In genomic region chr9:105131253-105132001, GRCm38 (mm10) we compare ENCODE assay signal across 8 mouse cellular contexts. TPM values are rescaled to one million over a fixed set of nuclear protein-coding genes. Genes with fewer than 3 reads are reported as not detected.
DNase-seq lines count a peak whose midpoint lies in the region; ATAC-seq and TF ChIP-seq lines count a peak whose summit lies in the region.

Nudt16 (minus strand) TSS chr9:105131824.

- peak within 1 kb of the TSS; percentile 55 for H3K9ac ChIP-seq in ES-Bruce4 (ENCODE audit: low read depth, poor library complexity, severe bottlenecking)
- peak within 1 kb of the TSS; percentile 84 for H3K9ac ChIP-seq in forebrain, embryonic 13.5 days
- peak within 1 kb of the TSS; percentile 69 for H3K9ac ChIP-seq in liver, postnatal 0 days (replicated peaks)
- H3K9ac ChIP-seq in neural tube, embryonic 14.5 days (replicated peaks; ENCODE audit: low read depth, low read length): peak within 1 kb of the TSS; percentile 81

- peak within 1 kb of the TSS; percentile 79 for H3K4me3 ChIP-seq in ES-Bruce4 (ENCODE audit: low read depth, low read length)
- peak within 1 kb of the TSS; percentile 76 for H3K4me3 ChIP-seq in forebrain, embryonic 13.5 days
- H3K4me3 ChIP-seq in liver, postnatal 0 days (ENCODE audit: low read depth, low read length): peak within 1 kb of the TSS; percentile 71
- H3K4me3 ChIP-seq in neural tube, embryonic 14.5 days (ENCODE audit: low read depth, low read length): peak within 1 kb of the TSS; percentile 70

- TF ChIP-seq CTCF in ES-Bruce4 (IDR thresholded peaks at IDR 0.05; ENCODE audit: low read depth, low read length): no peak
- no peak for TF ChIP-seq CTCF in liver, postnatal 0 days (IDR thresholded peaks at IDR 0.05; ENCODE audit: low read depth)

- no peak for TF ChIP-seq EP300 in ES-Bruce4 (IDR thresholded peaks at IDR 0.05; ENCODE audit: insufficient read depth, low read depth, low read length)
- no peak for TF ChIP-seq EP300 in liver, postnatal 0 days (IDR thresholded peaks at IDR 0.05; ENCODE audit: low read depth)

- no peak for TF ChIP-seq POLR2A in ES-Bruce4 (IDR thresholded peaks at IDR 0.05; ENCODE audit: insufficient read depth, low read length)

- under 1% methylated on average over 59 of the region's 60 CpGs for WGBS in forebrain, embryonic 13.5 days
- WGBS in large intestine, adult 2 months: under 1% methylated on average over 60 of the region's 60 CpGs
- WGBS in liver, postnatal 0 days (ENCODE audit: insufficient replicate concordance): under 1% methylated on average over 54 of the region's 60 CpGs
- under 1% methylated on average over 60 of the region's 60 CpGs for WGBS in neural tube, embryonic 14.5 days

- intact Hi-C loops in heart, postnatal 10 days (cut with DNase I): loop anchor here (2.0 to 5.0 kb wide), 2 partner anchors 77 to 266 kb away; partner anchors contain the start of genes Aste1 and Nek11

- H3K36me3 ChIP-seq in ES-Bruce4 (ENCODE audit: control insufficient read depth, insufficient read depth, low read length, poor library complexity, severe bottlenecking): no peaks in the 10 kb centered on the region
- no peaks in the 10 kb centered on the region for H3K36me3 ChIP-seq in forebrain, embryonic 13.5 days (ENCODE audit: poor library complexity, severe bottlenecking)
- no peaks in the 10 kb centered on the region for H3K36me3 ChIP-seq in liver, postnatal 0 days (replicated peaks; ENCODE audit: insufficient read depth, low read length)
- no peaks in the 10 kb centered on the region for H3K36me3 ChIP-seq in neural tube, embryonic 14.5 days (ENCODE audit: control insufficient read depth, insufficient read depth, low read length)

- H3K27me3 ChIP-seq in ES-Bruce4 (ENCODE audit: control insufficient read depth, insufficient read depth, low read length, poor library complexity, severe bottlenecking): peaks cover 1% of the 10 kb centered on the region; the same call in 1 of the 2 replicates
- no peaks in the 10 kb centered on the region for H3K27me3 ChIP-seq in forebrain, embryonic 13.5 days
- H3K27me3 ChIP-seq in liver, postnatal 0 days (ENCODE audit: insufficient read depth, low read length): no peaks in the 10 kb centered on the region
- no peaks in the 10 kb centered on the region for H3K27me3 ChIP-seq in neural tube, embryonic 14.5 days (ENCODE audit: control insufficient read depth, insufficient read depth, low read length)

- H3K27ac ChIP-seq in ES-Bruce4 (ENCODE audit: insufficient read depth, low read length): peak within 1 kb of the TSS; percentile 32; the same call in 1 of the 2 replicates
- peak within 1 kb of the TSS; percentile 83 for H3K27ac ChIP-seq in forebrain, embryonic 13.5 days
- peak within 1 kb of the TSS; percentile 60 for H3K27ac ChIP-seq in liver, postnatal 0 days (ENCODE audit: low read depth)
- H3K27ac ChIP-seq in neural tube, embryonic 14.5 days (ENCODE audit: low read depth, low read length): peak within 1 kb of the TSS; percentile 91

- peak within 1 kb of the TSS; percentile 88 for H3K4me2 ChIP-seq in forebrain, embryonic 13.5 days
- H3K4me2 ChIP-seq in liver, postnatal 0 days (ENCODE audit: low read depth, low read length): peak within 1 kb of the TSS; percentile 90
- H3K4me2 ChIP-seq in neural tube, embryonic 14.5 days (ENCODE audit: low read depth, low read length): peak within 1 kb of the TSS; percentile 83

- H3K9me3 ChIP-seq in ES-Bruce4 (replicated peaks; ENCODE audit: control insufficient read depth, insufficient read depth, low read length, poor library complexity, severe bottlenecking): no peaks in the 10 kb centered on the region
- no peaks in the 10 kb centered on the region for H3K9me3 ChIP-seq in forebrain, embryonic 13.5 days (replicated peaks)
- no peaks in the 10 kb centered on the region for H3K9me3 ChIP-seq in liver, postnatal 0 days (ENCODE audit: low read length)
- no peaks in the 10 kb centered on the region for H3K9me3 ChIP-seq in neural tube, embryonic 14.5 days (ENCODE audit: control insufficient read depth, low read length)

- peak; percentile 93 for DNase-seq in heart, postnatal 10 days
- DNase-seq in large intestine, adult 2 months (ENCODE audit: low read depth, low spot score): peak; percentile 93
- peak; percentile 92 for DNase-seq in liver, postnatal 0 days
- peak; percentile 84 for DNase-seq in testis, postnatal 10 days (ENCODE audit: low spot score)

- ATAC-seq in cerebellum, adult (ENCODE audit: insufficient number of reproducible peaks, low FRiP score, low TSS enrichment): peak; percentile 98
- peak; percentile 99 for ATAC-seq in forebrain, embryonic 13.5 days
- ATAC-seq in liver, postnatal 0 days: peak; percentile 100
- peak; percentile 99 for ATAC-seq in neural tube, embryonic 14.5 days (ENCODE audit: low read depth)

- H3K4me1 ChIP-seq in ES-Bruce4 (ENCODE audit: control insufficient read depth, insufficient read depth, low read length): no peaks in the 10 kb centered on the region
- peaks cover 25% of the 10 kb centered on the region for H3K4me1 ChIP-seq in forebrain, embryonic 13.5 days
- peaks cover 14% of the 10 kb centered on the region for H3K4me1 ChIP-seq in liver, postnatal 0 days (ENCODE audit: insufficient read depth)
- H3K4me1 ChIP-seq in neural tube, embryonic 14.5 days (ENCODE audit: control insufficient read depth, insufficient read depth, low read length): peaks cover 14% of the 10 kb centered on the region

RNA-seq across cellular contexts. Expression of gene Nudt16, which starts in this region (rescaled TPM):
- polyA plus RNA-seq in ES-Bruce4 (2011; ENCODE audit: insufficient read depth, insufficient read length, low read depth, missing spikeins): 4.5 and 5.9 TPM in 2 replicates
- polyA plus RNA-seq in forebrain, embryonic 13.5 days (2015; fragmentation: Nextera tagmentation; extraction: Ambion mirVana): 22.5 and 23.3 TPM in 2 replicates
- 1 to 10 TPM; 5.5 to 6.8 TPM for total RNA-seq in heart, postnatal 10 days (2021)
- polyA plus RNA-seq in large intestine, adult 2 months (2012; rRNA removed): 13.2 and 19.6 TPM in 2 replicates
- polyA plus RNA-seq in liver, postnatal 0 days (2015; fragmentation: Nextera tagmentation; extraction: Ambion mirVana): 8.5 and 8.6 TPM in 2 replicates
- 31.0 and 32.2 TPM in 2 replicates for polyA plus RNA-seq in neural tube, embryonic 14.5 days (2014; fragmentation: Nextera tagmentation; extraction: Ambion mirVana)

Comparison
In these comparisons a context has a peak if more than half of its experiments do, and no peak if none do; other contexts are left out.
1. Peak in every context shown above with its lines: DNase-seq, ATAC-seq, H3K4me3 ChIP-seq and H3K27ac ChIP-seq.
2. H3K27ac ChIP-seq: peak in every context shown above with its lines; median percentile 91 in neural tube, embryonic 14.5 days; 83 in forebrain, embryonic 13.5 days; 60 in liver, postnatal 0 days; 32 in ES-Bruce4.